Mouse (Mus musculus) T-helper 1 cell (primary cell): Measurements from ENCODE around the gene Vps37c.

Experiments
- in situ Hi-C: fragments of 300-600 bp; cut with MboI, MseI; formaldehyde crosslinking; loops from one replicate; pipeline ENCODE4 v1.15.1; 2025; ENCODE audit warnings: high pct_unique_total_duplicates

The Vps37c gene

GRCm38 (mm10) chr19:10685081-10685480 lies 3.5 kb upstream of the Vps37c start:
- in situ Hi-C loops, result no loop called here

DNA sequence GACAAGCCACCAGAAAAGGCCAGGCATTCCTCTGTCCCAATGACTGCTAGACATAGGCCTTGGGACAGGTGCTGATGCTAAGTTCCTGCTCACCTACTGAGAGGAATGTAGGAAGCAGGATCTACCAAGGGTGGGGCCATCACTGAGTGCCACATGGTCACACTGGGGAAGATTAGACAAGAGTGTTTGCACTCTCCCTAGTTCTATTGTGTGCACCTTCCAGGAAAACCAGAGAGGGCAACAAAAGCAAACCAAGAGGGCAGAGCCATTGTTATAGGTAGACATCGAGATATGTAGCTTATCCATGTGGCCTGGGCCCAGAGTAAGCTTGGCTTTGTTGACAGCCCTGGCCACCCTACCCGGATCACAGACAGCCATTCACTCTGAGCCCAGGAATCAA lies 2.8 kb upstream of the Vps37c start:
- in situ Hi-C loops, result no loop called here

GRCm38 (mm10) chr19:10689470-10690166 lies 1.1 kb downstream of the Vps37c start:
- in situ Hi-C loops, result no loop called here

DNA sequence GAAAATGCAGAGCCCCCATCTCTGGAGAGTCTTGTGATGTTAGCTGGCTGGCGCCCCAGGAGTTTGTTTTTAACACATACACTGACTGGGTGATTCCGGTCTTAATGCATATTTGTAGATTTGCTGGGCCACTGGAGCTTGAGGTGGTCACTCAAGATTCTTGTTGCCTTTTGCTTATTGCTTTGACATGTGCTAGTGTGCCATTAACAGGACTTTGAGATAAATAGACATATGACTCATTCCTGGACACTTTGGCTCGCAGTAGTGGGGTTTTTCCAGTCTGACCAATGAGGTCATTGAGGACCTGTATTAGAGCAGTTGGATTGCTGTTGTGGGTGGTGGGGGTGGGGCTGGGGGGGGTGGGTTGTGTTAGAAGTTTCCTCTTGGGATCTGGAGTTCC lies 1.8 kb downstream of the Vps37c start:
- in situ Hi-C loops, result no loop called here

DNA sequence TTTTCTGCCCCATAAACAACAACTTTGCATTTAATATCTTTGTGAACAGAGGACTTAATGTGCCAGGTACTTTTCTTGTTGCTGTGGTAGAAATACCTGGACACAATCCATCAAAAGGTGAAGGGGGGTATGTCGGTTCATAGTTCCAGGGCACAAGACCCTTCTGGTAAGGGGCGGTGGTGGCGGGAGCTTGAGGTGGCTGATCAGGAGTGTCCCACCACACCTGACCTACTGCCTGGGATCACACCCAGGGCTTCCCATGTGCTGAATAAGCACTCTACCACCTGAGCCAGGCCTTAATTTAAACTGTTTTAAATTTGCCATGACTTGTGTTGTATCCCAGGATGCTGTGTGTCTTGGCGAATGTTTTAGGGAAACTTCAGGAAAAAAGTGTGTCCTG lies 2.6 kb downstream of the Vps37c start:
- in situ Hi-C loops, result no loop called here

DNA sequence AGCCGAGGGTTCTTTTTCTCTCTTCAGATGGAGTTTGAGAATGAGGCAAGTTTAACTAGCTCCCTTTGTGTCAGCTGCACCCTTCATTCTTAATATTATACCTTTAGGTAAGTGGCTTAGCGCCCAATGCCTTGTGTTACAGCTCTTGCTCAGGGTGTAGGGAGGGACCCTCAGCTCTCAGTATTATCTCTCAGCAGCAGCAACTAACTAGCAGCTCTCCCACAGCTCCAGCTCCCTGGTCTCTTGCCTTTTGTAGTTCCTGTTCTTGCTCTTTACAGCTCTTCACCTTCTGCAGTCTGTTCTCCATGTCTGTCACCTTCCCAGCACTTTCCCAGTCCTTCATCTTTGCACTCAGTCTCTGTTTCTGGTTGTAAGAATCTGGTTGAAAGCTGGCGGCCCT lies 3.1 kb downstream of the Vps37c start:
- in situ Hi-C loops, result no loop called here

- in situ Hi-C loops, result no loop called here
These were observed 3.8 kb downstream of the Vps37c start for GRCm38 (mm10) chr19:10692361-10692760.

GRCm38 (mm10) chr19:10693926-10694682 lies 5.6 kb downstream of the Vps37c start:
- in situ Hi-C loops, result no loop called here

DNA sequence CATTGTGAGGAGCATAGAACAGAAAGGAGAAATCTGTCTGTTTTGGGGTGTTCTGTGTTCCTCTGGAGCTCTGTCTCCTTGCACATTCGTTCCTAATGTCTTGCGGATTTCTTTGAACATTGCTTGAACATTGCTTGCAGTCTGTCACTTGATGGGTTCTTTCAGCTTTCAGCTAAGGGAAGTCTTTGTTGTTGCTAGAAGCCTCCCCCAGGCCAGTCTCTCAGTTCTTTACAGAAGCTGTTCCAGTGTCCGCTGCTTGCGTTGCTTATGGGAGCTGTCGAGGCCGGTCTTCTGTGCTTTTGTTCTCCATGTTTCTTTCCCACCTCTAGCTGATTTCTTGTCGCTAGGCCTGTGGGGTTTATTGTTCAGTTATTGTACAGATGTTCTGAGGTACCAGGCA lies 7.3 kb downstream of the Vps37c start:
- in situ Hi-C loops, result no loop called here

DNA sequence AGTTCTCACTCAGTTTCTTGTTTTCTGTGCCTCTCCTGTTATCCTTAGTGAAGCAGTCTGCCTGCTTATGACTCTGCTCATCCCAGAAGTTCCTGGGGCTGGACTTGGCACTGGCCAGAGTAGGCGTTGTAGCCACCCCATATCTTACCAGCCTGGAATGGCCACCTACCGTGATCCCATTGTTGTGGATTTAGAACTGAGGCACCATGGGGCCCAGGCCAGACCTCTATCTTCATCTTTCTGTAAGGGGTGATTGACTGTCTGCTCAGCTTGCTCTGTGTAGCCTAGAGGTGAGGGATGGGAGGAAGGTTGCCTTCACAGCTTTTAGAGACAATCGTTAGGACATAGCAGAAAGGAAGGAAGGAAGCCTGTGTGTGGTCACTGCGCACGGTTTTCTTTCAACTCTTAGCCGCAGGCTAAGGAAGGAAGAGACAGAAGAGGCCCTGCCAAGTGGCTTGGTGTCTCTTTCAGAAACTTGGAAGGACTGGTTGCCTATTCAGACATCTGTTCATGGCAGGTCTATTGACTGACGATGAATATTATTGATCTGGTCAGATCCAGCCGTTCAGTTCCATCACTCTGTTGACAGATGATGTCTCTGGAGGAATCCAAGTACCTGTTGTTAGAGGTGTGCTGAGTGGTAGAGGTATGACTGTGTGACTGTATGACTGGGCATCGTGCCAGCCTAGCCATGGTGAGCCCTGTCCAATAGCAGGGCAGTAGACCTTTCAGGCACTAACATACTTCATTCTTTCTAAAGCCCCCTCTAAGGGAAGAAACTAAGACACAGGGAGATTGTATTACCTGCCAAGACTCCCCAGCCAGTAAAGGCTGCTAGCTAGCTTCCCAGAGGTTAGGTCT lies 9.8 kb downstream of the Vps37c start:
- in situ Hi-C loops, result no loop called here

DNA sequence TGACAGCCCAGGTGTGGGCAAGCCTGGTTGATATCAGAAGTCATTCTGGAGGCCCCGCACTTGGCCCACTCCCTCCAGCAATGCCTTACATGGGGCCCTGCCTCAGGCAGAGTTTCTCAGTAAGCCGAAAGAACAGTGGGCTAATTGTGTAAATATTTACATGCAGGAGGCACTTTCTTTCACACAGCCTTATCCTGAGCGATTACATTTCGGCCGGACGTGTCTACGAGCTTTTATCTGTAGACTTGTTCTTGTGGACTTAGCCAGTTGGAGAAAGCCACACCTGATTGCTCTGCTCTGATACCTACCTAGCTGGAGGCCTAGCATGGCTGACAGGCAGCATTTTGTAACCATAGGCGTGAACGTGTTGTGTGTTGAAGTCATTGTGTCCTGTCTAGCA lies 11.3 kb downstream of the Vps37c start:
- in situ Hi-C loops, result no loop called here

DNA sequence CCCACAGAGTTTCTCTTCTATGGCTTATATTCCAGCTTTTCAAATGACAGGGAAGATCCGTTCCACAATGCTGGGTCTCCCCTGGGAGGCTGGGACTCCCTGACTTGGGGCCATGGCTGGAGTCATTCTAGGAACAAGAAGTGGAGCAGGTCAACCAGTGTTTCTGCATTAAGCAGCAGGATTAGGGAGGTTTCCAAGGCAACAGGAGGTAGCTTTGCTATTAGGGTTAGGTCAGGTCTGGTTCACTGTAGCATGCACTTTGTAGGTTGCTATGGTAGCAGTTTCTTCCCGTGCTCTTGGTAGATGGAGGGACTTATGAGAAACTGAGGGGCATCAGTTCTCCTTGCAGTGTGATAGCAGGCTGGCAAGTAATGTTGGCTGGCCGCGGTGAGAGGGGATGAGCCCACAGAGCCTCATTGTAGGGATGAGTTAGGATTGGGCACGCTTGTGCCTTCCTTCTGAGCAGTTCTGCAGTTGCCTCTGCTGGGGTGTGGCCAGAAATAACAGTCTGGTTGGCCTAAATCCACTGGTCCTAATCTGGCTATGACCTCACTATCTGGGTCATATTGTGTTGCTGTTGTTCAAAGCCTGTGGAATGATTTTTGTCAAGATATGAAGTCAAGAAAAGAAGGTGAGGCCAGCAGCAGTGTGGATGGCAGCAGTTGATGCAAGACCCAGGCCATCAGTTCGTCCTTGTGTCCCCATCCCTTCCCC lies 12.6 kb downstream of the Vps37c start:
- in situ Hi-C loops, result no loop called here

DNA sequence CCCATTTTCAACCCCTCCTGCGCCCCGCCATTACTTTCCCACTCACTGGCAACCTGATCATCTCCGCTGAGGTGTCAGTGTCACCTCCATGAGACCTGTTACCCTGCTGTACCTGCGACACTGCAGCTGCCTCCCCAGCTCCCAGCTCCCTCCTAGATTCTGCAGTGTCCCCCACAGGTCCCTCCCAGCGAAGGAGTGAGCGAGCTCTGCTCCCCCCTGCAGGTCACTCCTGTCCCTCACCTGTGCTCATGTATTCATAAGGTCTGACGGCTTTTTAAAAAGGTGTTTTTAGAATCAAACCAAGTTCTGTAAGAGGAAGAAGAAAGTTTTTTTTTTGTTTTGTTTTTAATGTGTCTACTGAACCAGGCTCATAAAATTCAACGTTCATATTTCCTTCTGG lies 13.6 kb downstream of the Vps37c start:
- in situ Hi-C loops, result no loop called here

DNA sequence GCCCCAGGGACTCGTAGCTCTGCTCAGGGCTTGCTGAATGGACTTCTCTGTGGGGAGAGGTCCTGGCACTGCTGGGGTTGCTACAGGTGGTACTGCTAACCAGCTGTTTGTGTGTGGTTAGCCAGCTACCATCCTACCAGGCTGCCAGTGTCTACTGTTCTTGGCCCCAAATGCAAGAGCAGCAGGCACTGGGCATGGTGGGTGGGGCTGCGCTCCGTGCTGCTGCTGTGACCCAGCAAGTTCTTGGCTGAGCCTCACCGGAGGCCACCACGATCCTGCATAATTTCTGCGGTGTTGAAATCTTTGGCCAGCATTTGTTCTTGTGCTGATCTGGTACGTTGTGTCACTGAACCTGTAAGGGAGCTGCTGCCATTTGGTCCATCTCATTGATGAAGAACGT lies 14.9 kb downstream of the Vps37c start:
- in situ Hi-C loops, result no loop called here

DNA sequence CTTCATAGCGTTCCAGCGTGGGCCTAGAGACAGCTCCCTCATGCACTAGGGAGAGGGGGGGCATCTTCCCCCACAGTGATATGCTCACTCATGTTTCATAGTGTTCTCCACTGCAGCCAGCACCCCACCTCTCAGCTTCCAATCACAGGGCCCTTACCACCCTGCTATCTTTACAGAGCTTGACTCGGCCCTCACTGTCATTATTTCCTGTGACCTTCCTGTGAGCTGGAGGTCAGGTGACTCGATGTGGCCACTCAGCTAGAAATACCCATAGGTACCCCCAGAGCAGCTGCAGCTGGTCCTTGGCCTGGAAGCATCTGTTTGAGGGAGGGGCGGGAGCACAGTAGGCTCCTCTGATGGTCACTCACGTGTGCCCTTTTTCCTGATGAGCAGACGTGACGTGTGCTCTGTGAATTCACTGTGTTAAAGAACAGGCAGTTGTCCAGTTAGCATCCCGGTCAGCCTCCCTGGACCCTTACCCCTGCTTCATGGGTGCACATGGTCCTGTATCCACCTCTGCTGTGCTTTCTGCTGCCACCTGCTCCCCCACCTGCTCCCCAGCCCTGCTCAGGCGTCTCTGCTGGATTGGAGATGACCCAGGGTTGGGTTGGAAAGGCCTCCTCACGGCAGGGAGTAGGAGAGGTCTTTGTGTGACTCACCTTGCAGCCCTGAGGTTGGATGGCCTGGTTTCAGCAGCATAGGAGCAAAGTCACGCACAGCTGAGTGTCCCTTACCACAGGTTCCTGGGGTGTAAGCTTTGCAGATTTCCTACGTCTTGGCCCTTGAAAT lies 18.7 kb downstream of the Vps37c start:
- in situ Hi-C loops, result no loop called here

- in situ Hi-C loops, result no loop called here
These were observed 19.3 kb downstream of the Vps37c start for GRCm38 (mm10) chr19:10707881-10708280.

- in situ Hi-C loops, result no loop called here
These were observed 20.4 kb downstream of the Vps37c start for GRCm38 (mm10) chr19:10708900-10709299.

- in situ Hi-C loops, result no loop called here
These were observed 21.0 kb downstream of the Vps37c start for GRCm38 (mm10) chr19:10709360-10710087.

- in situ Hi-C loops, result no loop called here
These were observed 21.6 kb downstream of the Vps37c start for GRCm38 (mm10) chr19:10710088-10710511.

DNA sequence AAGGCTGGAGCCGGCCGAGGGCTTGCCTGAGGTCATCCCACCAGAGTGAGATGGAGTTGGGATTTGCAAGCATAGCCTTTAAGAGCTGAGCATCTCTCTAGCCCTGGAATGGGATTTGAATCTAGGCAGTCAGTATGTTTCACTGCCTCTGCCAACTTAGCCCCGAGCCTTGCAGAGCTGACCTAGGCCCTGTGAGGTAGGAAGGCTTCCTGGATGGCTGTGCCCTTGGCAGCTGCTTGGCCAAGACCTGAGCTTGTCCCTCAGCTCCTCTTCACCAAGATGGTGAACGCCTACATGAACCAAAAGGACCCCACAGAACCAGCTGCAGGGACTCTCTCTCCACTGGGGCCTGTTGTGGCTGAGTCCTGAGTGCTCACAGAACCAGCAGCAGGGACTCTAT lies 22.2 kb downstream of the Vps37c start:
- in situ Hi-C loops, result no loop called here
